Mouse (Mus musculus) WW6 (cell line): Measurements from ENCODE around the gene Gm37240.
A peak's percentile ranks its signal among the peaks of the same experiment; 100 is the strongest.
"Not testable (repeated sequence)": the region's sequence is repeated elsewhere in the genome, so short reads cannot be mapped to it uniquely, and the experiment has no call there.

Experiments used
- DNase-seq: peaks from one replicate; pipeline ENCODE4 v3.0.0-alpha.2; 2013; ENCODE audit warnings: low read depth, low spot score

The Gm37240 gene

DNA sequence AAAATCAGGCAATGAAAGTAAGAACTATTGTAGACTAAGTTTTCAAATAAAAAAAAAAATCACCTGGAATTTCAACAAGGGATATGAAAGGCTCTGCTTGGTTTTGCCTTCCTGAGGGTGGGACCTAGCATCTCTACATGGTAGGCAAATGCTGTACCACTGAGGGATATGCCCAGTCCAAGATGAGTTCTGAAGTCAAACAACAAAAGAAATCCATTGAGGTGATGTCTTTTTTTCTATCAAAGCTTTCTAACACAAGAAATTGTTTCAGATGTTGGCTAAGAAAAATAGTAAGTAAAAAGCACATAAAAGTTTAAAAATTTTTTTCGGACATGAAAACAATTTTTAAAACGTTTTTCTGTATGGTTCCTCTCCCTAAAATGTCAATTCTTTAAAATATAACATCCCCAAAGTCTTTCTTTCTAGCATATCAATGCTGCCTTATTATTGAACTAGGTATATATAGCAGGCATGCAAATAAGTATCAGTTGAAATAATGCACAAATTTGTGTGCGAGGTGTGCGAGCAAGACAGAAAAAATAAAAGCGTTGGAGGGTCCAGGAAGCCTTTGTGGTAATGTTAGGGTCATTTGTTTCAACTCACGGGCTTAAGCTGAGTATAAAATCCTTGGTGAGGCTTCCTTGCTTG lies 314.0 kb downstream of the Gm37240 start:
- DNase-seq: no peak

DNA sequence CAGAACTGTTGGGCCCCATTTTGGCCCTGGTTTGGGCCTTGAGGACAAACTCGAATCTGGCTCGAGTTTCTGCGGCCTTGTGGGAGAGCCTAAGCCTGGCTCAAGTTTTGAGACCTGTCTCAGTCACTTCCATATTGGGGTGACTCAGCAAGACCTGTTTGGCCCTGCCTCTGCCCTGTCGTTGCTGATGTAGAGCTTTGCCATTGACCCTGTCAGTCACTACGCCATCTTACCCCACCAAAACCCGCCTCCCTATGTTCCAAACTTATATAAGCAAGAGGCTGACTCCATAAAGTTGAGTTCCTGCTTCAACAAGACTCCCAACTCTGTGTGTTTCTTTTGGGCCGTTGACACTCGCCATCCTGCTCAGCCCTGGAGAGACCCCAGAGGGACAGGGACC lies 314.8 kb downstream of the Gm37240 start:
- DNase-seq: not testable (repeated sequence)

DNA sequence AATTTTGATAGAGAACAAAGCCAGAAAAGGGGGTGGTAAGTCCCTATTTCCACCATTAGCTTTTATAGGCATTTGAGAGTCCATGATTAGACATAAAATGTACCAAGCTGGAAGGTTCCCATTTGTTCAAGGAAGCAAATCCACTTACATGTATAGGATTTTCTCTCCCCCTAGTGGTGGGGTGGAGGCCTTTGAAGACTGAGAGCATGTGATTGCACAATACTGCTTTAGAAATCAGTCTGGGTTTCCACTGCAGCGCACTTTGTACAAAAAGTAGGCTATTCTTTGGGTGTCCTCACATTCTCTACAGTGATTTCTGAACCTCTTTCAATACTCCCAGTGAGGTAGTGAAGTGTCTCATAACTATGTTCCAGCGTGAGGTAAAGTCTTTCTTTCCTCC lies 316.0 kb downstream of the Gm37240 start:
- peak; percentile 28 for DNase-seq

DNA sequence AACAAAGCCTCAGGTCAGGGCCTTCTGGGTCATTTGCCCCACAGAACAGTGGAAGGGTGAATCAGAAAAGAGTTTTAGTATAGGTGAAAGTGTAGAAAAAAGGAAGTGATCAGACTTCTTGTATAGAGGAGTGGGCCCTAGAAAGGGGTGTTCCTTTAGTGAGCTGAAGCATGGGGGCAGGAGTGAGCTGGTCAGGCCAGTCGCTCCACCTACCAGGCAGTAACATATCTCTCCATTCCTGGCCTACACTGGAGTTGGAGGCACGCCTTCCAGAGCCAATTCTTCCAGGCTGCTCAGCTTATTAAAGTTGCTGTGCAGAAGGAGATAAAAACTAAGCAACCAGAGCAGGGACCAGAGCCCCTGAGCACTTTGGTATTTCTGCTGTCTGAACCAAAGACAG lies 322.7 kb downstream of the Gm37240 start:
- no peak for DNase-seq

DNA sequence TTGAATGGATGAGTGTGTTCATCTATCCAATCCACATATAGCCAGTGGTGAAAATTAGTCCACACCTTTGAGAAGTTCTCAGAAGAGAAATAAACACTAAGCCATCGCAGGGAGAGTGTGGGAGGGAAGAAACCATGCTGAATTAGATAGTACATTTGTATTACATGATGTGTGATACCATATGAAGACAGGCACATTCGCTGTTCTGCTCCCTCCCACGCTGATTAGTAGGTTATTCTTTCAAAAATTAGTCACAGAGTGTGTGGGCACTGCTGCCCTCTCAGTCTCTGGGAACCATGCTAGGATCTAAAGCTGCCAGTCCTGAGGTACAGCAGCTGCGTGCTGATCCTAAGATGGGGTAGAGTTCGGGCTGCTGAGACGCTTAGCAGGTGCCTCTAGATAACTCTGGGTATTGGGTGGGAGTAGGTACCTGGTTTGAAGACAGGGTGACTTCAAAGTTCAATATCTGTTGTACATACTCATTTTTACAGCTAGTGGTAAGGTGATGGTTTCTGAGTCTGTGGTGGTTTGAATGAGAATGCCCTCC lies 333.5 kb downstream of the Gm37240 start:
- no peak for DNase-seq

DNA sequence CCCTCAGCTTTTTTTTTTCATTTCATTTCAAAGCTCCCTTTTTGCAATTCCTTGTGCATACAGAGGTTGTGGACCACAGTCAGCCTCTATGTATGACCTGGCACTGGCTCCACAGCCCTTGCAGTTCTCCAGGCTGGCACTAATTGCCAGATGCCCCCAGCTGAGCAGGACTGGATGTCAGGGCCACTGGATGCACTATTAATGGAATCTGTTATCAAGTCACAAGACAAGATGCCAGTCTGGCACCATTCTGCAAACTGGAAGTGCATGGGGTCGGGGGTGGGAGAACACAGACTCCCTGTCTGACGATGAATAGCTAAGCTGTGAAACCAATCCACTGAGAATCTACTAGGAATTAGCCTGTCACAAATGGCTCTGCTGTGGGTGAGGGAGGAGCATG lies 336.0 kb downstream of the Gm37240 start:
- no peak for DNase-seq

DNA sequence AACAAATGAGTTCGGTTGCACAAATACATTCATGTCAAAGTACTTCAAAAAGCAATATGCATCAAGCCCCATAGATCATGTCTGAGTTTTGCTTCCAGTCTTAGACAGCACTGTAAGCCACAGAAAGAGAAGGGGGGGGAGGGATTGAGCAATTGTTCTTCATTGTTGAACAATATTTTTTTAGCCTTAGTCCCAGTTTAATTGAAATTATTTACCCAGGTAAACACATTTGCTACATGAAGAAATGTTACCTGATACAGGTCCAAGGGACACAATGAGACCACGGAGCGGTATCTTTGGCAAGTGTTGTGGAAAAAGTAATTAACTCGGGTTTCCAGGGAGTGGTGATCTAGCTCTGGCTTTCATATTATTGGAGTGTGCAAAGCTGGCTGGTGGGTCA lies 337.0 kb downstream of the Gm37240 start:
- no peak for DNase-seq

DNA sequence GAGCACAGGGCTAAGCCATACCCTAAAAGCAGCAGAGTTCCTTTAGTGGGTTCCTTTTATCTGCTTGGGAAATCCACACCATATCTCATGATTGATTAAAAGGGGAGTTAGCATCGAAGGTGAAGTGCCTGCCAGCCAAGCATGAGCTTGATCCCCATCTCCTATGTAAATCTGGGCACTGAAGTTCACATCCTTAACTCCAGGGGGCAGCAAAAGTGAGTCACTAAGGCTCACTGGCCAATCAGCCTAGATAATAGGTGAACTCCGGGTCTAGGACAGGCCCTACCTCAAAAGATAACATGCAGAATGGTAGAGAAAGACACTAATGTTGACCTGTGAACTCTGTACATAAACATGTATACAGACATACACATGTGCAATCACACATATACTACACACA lies 343.7 kb downstream of the Gm37240 start:
- no peak for DNase-seq

DNA sequence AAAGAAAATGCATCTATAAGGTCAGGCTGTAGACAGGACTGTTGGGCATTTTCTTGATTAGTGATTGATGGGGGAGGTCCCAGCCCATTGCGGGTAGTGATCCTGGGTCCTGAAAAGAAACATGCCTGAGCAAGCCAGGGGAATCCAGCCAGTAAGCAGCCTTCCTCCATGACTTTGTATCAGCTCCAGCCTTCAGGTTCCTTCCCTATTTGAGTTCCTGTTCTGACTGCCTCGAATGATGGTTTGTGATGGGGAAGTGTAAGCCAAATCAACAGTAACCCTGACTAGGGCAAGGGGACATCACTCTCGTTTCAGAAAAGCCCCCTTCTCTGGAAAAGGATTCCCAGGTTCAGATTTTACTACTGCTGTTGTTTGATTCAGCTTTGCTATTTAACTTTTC lies 344.6 kb downstream of the Gm37240 start:
- no peak for DNase-seq

DNA sequence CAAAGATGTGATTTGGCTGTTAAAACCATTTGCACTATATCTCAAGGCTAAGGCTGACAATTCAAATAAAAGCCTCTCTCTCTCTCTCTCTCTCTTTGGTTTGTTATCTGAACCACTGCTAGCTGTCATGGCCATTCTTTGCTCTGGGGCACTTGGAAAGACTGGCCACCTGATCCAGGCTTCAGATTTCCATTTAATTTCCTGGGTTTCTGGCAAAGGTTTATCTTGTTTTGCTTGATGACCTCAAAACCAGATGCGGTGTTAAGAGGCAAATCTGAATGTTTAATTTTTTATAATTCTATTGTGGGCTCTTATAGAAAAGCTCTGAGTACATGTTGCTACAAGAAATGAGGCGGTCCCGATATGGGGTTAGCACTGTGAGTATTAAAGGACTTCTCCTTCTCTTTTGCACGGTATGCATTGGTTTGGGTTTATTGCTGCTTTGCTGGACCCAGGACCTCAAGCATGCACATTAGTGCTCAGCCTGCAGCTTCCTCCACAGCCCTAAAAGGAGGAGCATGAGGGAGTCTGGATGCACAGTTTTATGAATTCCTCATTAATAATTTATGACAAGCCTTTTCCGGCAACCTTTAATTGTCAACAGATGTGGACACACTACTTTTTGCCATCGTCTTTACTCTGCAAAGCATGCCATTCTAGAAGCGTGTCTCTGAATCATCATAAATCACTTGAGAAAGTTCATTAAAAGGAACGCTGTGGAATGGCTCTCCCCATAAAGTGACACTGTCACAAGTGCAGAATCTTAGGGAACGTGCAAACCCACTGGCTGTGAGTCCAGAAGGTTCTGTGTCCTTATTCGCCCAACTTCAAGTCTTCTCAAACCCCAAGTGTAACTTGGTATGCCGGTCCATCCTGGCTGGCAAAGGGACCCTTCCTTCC lies 351.4 kb downstream of the Gm37240 start:
- no peak for DNase-seq

DNA sequence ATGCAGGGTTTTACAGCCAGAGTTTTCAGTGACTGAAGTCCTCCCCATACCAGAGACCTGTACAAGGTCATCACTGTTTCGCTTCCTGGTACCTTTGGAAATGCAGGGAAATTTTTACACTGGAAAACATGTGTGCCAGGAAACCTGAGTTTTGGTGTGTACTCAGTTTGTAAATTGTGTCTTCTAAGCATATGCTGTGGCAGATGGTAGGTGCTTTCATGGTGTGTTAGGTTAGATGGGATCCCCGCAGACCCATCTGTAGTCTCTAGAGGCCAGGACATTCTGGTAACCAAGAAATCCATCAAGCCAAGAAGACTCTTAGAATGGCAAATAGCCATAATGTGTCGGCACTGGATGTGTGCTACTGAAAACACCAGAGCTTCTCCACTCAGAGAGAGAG lies 352.3 kb downstream of the Gm37240 start:
- no peak for DNase-seq

DNA sequence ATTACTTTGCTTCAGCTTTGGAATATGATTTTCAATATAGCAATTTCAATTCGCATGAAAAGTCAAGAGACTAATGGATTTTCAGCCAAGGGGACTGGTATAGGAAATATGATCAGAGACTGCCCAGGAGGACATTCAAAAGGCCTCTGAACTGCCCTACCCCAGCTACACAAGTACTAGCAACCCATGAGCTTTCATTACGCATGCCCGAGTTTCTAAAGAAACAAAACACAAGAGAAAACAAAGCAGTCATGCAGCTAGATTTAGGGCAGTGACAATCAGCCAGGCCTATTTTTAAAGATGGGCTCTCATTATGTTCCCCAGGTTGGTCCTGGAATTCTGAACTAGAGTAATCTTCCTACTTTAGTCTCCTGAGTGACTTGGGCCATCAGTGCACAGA lies 354.9 kb downstream of the Gm37240 start:
- DNase-seq: no peak

DNA sequence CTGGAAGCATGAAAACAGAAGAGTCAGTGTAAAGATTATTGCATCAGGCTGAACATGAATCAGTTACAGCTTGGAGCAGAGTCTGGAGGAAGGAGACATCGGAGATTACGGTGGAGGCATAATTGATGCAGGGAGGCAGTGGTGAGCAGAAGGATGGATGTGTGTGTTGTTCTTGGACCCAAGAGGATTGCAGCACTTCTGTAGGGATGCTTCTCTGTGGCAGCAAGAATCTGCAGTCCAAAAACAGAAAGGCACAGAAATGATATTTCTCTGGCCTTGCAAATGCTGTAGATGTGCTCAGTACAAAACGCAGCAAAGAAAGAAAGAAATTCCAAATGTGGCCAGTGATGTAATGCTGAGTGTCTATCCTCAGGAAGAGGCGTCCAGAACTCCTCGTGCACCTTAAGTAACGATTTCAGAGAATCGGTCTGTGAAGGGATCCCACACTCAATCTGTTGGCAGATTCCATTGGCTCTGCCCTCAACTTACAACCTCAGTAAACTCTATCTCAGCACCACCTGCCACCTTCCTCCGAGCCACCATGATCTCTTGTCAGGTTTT lies 356.6 kb downstream of the Gm37240 start:
- no peak for DNase-seq

DNA sequence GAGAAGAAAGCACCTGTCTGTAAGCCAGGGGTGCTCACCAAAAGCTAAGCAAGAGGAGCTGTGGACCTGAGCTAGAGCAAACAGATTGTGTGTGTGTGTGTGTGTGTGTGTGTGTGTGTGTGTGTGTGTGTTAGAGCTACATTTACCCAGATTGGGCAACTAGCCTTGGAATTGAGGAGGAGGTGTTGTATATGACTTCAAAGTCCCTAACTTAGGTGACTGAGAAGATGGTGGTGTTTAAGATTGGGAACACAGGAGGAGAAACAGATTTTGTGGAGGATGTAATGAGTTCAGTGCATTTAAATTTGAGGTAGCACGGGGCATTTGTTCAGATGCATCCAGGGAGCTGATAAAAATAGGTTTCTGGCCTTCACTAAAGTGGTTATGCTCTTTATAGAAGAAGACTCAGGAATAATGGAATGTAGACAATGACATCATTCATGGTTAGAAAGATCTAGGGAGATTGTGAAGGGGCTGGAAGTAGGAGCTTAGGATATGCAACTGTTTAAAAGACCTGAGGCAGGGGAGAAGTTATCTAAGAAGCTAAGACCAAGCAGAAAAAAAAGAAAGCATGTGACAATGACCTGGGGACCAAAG lies 365.9 kb downstream of the Gm37240 start:
- no peak for DNase-seq

DNA sequence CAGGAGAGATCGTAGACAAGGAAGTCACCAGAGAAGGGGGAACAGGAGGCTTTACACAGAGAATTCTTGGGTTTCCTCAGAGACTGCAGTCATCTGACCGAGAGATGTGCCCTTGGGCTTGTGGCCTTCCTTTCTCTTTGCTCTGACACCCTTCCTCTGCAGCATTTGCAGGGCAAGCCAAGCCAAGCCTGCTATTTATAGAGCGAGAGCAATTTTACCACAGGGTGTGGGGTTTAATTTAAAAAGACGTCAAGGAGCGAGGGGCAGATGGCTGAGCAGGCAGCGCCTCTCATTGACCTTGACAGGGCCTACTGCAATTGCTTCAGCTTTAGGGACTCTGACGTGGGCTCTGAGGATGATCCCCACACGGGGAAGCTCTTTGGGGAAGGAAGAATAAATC lies 368.6 kb downstream of the Gm37240 start:
- no peak for DNase-seq

DNA sequence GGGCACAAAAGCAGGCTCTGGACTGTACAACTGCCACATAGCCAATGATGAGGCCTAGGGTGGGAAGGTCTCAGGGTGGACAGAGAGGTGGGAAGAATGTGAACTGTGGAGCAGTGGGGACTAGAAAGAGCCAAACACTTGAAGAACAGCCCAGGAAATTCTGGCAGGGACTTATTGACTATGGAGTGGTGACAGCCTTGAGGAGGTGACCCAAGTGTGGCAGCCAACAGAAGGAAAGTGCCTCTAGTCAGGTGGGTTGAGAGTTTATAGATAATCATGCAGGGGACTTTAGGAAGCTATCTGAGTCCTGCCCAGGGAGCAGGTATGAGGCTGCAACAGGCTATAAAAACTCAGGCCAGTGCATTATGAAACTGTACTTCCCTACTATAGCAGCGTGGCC lies 369.2 kb downstream of the Gm37240 start:
- DNase-seq: no peak

DNA sequence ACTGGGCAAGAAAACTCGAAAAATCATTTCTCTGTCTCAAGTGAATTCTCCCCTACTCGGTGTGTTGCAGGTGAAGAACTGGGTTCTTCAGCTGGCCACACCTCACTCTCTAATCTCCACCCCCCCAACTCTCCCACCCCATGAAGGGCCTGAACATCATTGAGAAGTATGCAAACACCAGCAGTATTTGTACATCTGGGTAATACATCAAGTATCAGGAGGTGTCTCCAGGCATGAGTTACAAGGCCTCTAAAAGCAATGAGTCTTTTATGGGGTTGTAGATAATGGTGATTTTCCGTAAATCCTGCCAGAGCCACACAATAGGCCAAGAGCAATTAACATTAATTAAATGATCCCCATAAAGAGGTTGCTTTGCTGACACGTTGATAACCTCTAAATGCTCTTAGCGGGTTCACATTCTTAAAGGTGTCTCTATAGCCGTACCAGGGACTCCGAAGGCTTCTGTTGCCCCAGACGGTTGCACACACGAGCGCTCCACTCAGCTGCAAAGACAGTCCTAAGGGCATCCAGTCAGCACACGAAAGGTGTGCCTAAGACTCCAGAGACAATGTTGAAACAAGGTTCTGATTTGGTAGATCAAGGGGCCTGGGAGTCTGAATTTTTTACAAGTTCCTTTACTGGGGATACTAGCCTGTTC lies 370.4 kb downstream of the Gm37240 start:
- no peak for DNase-seq

DNA sequence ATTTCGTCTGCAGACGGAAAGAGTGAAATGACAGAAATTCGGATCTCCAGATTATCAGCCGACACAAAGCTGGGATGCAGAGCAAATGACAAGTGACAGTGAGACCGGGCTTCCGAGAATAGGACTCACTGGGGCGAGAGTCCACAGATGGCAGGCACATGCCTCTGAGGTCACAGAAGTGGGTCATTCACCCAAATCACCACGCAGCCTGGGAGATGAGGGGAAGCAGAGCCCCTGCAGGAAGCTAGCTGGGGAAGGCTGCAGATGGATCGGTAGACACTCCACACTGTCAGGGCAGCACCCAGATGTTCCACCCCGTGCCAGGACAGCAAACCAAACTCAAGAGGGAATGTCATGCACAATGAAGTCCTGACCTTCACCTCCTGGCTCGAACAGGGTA lies 372.6 kb downstream of the Gm37240 start:
- no peak for DNase-seq

DNA sequence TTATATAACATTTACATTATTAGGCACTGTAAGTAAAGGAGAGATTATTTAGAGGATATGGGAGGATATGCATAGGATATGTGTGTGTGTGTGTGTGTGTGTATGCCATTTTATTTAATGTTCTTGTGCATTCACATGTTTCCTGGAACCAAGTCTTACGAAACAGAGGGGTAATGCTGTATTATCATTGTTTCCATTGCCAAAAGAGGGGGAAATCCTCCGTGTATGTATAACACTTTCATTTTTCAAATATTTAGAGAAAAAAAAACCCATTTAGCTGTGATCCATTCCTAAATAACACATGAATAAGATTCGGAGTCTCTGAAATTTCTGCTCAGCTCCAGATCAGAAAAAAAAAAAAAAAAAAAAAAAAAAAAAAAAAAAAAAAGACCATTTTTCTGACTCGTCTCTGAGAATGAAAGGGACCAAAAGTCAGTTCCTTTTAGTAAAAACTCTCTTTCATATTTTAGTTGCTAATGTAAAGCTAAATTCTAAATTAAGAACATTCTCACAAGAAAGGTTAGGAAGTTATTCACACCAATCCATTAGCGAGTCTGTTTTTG lies 378.5 kb downstream of the Gm37240 start:
- no peak for DNase-seq

DNA sequence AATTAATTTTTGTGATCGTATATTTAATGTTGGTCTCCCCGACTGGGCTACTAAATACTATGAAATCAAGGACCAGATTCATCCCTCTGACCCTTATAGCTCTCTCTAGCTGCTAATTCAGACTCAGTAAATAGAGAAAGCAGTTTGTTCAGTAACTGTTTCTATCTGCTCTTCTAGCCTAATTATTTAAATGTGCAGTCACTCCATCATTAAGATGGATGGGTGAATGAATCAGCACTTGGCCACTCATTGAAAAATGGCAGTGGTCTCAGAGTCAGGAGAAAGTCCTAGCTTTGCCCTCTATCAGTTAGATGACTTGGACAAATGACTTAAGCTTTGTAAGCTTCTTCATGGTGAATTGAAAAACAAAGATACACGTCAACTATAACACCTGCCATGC lies 387.2 kb downstream of the Gm37240 start:
- no peak for DNase-seq

DNA sequence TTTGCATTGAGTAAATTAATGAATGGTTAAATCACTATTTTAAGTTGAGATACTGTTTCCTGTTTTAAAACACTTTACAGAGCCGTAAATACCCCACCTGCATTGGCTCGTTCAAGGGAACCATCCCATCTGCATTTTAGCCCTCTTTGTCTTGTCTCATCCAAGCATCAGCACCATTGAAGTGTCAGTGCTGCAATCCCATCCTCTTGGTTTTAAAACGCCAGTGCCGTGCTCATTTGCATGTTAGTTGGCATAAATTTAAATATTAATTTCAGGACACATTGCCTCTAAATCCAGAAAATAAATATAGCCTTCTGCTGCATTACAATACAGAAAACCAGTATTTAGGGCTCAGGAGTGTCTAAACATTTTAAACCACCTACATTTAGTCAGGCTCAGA lies 391.2 kb downstream of the Gm37240 start:
- no peak for DNase-seq
